Mouse (Mus musculus) spleen, adult 18-20 months (tissue): ENCODE data around the gene Pex14.
A peak's percentile ranks its signal among the peaks of the same experiment; 100 is the strongest.
"Not testable (repeated sequence)": the region's sequence is repeated elsewhere in the genome, so short reads cannot be mapped to it uniquely, and the experiment has no call there.

ENCODE experiments used
- DNase-seq, 2 experiments: peaks; one replicate each; pipeline ENCODE4 v3.0.0; 2022; ENCODE audit warnings: mixed read lengths in 2 of 2

Gene Pex14

GRCm38 (mm10) chr4:149101456-149101855 is 1.8 kb upstream of the Pex14 start:
- no peak for DNase-seq

- not testable (repeated sequence) for DNase-seq
Measured at GRCm38 (mm10) chr4:149100449-149100848, 773 bp upstream of the Pex14 start.

DNA sequence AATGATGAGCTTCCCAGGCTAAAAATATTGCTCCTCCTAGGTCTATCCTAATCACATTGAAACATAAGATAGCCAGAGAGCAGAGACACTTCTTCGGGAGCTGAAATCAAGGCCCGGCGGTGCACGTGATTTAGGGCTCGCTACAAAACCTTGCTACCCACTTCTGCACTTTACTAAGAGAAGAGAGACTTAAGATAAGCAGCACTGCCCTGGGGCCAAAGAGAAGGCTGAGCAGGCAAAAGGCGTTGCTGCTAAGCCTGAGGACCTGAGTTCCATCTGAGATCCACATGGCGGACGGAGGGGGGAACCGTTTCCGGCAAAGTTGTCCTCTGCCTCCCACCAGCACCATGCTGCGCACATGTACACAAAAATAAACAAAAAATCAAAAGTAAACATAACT is 1.1 kb downstream of the Pex14 start:
- no peak for DNase-seq

GRCm38 (mm10) chr4:149097956-149098355 is 1.7 kb downstream of the Pex14 start:
- DNase-seq, result no peak

- no peak for DNase-seq
Measured at GRCm38 (mm10) chr4:149091364-149091763, 8.3 kb downstream of the Pex14 start.

DNA sequence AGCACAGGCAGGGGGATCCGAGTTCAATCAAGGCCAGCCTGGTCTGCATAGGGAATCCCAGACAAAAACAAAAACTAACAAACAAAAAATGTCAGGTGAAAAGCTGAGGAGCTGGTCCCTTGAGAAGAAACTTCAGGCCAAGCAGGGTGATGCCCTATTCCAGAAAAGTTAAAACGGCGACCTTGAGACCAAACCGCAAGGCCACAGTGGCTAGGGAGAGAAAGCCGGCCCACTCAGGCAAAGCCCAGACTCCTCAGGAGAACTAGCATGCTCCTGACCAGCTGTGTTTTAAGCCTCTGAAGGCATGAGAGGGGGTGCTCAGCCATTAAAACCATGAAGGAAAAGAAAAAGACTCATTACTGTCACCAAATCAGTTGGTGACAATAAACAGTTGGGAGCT is 14.3 kb downstream of the Pex14 start:
- no peak for DNase-seq

- no peak for DNase-seq
Measured at GRCm38 (mm10) chr4:149081528-149081927, 18.1 kb downstream of the Pex14 start.

DNA sequence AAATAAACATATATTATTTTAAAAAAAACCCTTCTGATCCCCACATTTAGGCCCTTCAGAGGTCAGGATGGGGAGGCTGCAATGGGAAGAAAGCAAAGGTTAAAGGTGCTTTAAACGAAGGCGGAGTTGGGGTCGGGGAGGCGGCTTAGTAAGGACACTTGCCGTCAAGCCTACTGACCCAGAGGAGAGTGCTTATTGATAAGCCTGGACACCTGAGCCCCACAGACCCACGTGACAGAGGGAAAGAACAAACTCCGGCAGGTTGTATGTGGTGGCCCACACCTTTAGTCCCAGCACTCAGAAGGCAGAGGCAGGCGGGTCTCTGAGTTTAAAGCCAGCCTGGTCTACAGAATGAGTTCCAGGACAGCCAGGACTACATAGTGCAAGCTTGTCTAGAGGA is 19.6 kb downstream of the Pex14 start:
- no peak for DNase-seq

DNA sequence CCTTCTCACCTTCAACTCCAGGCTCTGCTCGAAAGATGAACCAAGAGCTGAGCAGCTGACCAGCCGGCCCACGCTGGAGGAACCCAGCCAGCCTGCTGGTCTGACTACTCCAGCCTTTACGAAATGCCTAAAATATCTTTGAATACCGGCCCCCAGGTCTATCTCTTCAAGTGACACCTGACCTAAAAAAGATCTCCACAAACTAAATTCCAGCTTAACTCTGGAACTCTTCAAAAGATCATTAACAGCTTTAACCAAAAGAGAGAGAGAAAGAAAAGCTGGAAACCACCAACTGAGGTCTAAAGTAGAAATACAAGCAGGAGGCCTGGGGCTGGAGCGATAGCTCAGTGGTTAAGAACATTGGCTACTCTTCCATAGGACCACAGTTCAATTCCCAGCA is 20.0 kb downstream of the Pex14 start:
- DNase-seq, result no peak

DNA sequence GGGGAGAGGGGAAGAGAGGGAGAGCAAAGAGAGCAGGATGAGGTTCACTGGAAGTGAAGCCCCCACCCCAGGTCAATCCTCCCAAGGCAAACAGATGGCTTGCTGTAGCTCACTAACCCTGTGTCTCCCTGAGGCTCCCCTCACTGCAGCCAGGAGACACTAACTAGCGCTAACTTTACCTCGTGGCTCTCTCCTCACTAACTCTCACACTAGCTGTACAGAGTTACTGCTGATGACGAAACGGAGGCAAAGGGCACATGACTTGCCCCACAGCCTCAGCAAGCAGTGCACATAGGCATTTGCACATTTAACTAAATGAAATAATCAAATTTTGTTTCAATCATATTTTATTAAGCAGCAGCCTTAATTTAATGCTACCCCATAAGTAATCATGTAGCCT is 21.4 kb downstream of the Pex14 start:
- DNase-seq, result no peak

GRCm38 (mm10) chr4:149075871-149076575 is 23.7 kb downstream of the Pex14 start:
- peak; percentile 33 to 69 for DNase-seq

- no peak for DNase-seq
Measured at GRCm38 (mm10) chr4:149075073-149075472, 24.6 kb downstream of the Pex14 start.

- no peak for DNase-seq
Measured at GRCm38 (mm10) chr4:149066672-149067551, 32.8 kb downstream of the Pex14 start.

DNA sequence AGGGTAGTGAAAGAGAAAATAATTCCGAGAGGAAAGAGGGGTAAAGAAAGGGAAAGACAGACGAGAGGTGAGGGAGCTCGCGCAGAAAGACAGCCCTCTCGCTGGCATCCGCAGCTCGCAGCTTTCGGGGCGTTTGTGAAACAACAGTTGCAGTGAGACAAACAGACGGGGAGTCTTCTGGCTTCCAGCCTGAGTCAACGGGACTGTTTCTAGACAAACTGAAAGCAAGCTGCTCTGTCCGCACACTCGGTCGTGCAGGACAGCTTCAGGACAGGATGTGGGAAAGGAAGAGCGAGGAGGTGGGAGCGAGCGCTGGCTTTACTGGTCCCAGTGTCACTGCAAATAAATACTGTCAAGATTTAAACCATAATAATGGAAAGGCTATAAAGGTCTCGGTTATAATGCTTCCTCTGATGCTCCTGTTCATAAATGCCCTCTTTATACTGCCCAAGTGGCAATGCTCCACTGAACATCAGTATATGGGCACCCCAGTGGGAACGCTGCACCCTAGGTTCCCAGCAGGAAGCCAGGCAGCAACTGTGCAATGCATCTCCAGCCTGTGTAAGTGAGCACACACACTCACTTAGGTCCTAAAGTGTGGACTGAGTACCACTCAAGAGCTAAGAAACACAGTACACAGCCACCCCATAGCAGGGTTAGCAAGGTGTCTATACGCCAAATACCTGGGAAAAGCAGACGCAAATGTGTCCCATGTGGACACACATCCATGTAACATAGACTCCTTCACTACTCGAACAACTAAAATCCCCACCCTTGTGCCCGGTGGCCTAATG is 35.4 kb downstream of the Pex14 start:
- no peak for DNase-seq

GRCm38 (mm10) chr4:149062406-149063318 is 37.0 kb downstream of the Pex14 start:
- no peak for DNase-seq

DNA sequence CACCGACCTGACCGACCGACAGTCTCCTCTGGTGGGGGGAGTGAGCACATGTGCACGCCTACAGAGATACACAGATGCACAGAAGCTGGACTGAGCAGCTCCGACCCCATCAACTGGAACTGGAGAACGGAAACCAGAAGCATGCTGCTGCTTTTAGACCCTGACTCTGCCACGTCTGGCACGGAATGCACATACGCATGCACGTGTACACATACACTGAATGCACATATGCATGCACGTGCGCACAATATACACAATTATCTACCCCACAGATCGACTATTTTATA is 38.3 kb downstream of the Pex14 start:
- no peak for DNase-seq

DNA sequence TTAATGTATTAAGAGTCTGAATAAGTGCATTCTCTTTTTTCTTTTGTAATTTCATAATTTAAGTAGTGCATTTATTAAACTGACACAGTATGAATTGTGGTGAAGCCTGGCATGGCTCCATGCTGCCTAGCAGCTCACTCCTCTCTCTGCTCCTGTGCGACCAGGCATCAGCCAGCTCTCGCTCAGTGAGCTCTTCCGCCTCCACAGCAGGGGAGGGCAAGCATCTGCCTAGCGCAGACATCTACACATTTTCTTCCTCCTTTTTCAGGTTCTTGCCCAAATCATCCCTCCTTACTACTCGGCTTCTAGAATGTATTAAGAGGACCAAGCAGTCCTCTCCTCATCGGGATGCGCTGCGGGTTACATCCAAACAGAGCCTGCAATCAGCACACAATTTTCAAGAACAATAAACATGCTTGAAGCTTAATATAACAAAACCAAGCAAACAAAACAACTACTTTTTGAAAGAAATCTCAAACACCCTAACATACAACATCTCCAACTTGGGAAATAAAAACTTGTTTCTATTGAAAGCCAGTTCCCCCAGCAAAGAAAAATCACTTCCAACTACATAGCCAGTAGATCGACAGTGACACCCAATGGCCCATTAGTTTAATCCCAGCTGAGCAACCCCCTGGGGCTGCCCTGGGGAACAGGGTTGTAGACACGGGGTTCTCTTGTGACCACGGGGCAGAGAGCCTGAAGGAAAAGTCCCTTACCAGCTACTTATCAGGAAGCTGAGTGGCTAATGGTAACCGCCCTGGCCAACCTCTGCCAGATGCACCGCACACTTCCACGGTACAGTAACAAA is 38.9 kb downstream of the Pex14 start:
- DNase-seq, result no peak

GRCm38 (mm10) chr4:149059713-149060112 is 40.0 kb downstream of the Pex14 start:
- no peak for DNase-seq

DNA sequence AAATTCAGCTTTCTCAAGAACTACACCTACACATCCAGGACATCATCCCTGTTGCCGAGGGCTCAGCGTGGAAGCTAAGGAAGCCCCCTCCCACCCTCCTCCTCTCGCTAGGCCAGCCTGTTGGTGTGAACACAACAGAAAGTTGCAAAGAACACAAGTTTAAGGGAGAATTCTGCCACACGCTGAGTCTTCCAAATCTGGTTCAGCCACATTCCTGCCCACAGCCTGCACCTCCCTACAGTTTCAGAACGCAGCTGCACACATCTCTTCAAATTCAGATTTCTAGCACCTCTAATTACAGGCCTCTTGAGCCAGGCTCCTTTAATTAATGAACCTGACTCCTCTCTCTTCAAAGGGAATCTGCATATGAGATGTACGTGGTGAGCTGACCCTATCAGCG is 41.4 kb downstream of the Pex14 start:
- no peak for DNase-seq

DNA sequence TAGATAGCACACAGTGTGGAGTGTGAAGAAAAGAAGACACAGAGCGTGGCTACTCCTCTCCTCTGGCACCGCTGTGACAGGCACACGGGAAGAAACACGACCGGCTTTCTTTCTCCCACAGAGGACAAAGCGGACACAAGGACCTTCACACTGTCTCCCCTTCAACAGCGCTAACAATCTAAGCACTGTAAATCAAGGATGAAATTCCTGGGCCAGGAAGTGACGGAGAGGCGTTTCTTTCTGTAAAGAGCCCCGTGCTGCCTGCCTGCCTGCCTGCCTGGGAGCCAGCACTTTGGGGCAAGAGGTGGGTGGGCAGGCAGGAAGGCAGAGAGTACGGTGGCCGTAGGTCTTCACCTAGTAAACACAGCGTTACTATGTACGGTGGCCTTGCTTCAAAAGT is 42.2 kb downstream of the Pex14 start:
- DNase-seq, result no peak

GRCm38 (mm10) chr4:149056957-149057356 is 42.7 kb downstream of the Pex14 start:
- DNase-seq, result no peak

DNA sequence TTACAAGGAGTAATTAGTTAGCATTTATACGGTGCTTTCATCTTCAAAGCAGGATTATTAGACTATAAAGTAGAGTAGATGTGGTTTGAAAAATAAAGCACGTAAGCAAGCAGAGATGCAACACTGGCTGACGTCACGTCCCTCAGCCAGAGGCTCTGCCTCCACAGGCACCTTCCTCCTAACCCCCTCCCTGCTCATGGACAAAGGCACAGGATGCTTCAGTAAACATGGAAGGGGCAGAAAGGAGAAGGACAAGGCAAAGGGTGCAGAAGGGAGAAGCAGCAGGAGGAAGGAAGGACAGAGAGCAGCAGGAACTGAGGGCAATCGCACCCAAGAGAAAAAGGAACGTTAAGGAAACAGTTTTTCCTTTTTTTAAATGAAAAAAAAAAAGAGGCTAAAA is 43.8 kb downstream of the Pex14 start:
- no peak for DNase-seq
